Mouse (Mus musculus) natural killer cell, adult 2 months (primary cell): ENCODE data around the gene Lmo1.

Experiments
- DNase-seq, 2 experiments: peaks; one replicate each; pipeline ENCODE4 v3.0.0; 2022; ENCODE audit warnings: low spot score in 2 of 2

Gene Lmo1

GRCm38 (mm10) chr7:109174949-109175669, at the start of gene Lmo1:
Gene Lmo1, minus strand, starts transcription at chr7:109175207.
- no peak for DNase-seq

- no peak for DNase-seq
Measured at GRCm38 (mm10) chr7:109221716-109222110, 46.7 kb upstream of the Lmo1 start.

- no peak for DNase-seq
Measured at GRCm38 (mm10) chr7:109220766-109221715, 46.0 kb upstream of the Lmo1 start.

- no peak for DNase-seq
Measured at GRCm38 (mm10) chr7:109220026-109220425, 45.0 kb upstream of the Lmo1 start.

GRCm38 (mm10) chr7:109218977-109219271, 43.9 kb upstream of the Lmo1 start:
- no peak for DNase-seq

GRCm38 (mm10) chr7:109218130-109218976, 43.3 kb upstream of the Lmo1 start:
- peak in 1 of 2 experiments; percentile 14 for DNase-seq

GRCm38 (mm10) chr7:109209804-109210203, 34.8 kb upstream of the Lmo1 start:
- no peak for DNase-seq

- DNase-seq: no peak
Measured at GRCm38 (mm10) chr7:109207811-109208210, 32.8 kb upstream of the Lmo1 start.

GRCm38 (mm10) chr7:109206358-109206757, 31.4 kb upstream of the Lmo1 start:
- DNase-seq: no peak

GRCm38 (mm10) chr7:109203140-109203539, 28.1 kb upstream of the Lmo1 start:
- no peak for DNase-seq

GRCm38 (mm10) chr7:109200559-109200958, 25.6 kb upstream of the Lmo1 start:
- DNase-seq: no peak

GRCm38 (mm10) chr7:109197161-109197650, 22.2 kb upstream of the Lmo1 start:
- DNase-seq: no peak

- DNase-seq: no peak
Measured at GRCm38 (mm10) chr7:109196399-109197082, 21.5 kb upstream of the Lmo1 start.

- no peak for DNase-seq
Measured at GRCm38 (mm10) chr7:109195982-109196381, 21.0 kb upstream of the Lmo1 start.

- DNase-seq: no peak
Measured at GRCm38 (mm10) chr7:109194850-109195249, 19.8 kb upstream of the Lmo1 start.

GRCm38 (mm10) chr7:109187244-109188035, 12.4 kb upstream of the Lmo1 start:
- DNase-seq: no peak

- DNase-seq: no peak
Measured at GRCm38 (mm10) chr7:109185975-109186374, 11.0 kb upstream of the Lmo1 start.

- DNase-seq: no peak
Measured at GRCm38 (mm10) chr7:109185564-109185963, 10.6 kb upstream of the Lmo1 start.

- DNase-seq: no peak
Measured at GRCm38 (mm10) chr7:109176688-109177087, 1.7 kb upstream of the Lmo1 start.
